Mouse (Mus musculus) stomach, embryonic 14.5 days (tissue): Measurements from ENCODE around the gene Pip5kl1. TPM values are rescaled to one million over a fixed set of nuclear protein-coding genes. Genes with fewer than 3 reads are reported as not detected.

Source experiments
- ATAC-seq: fragments of 200-750 bp; cut with Nextera tagmentation; 2 replicates; pipeline ENCODE4 v1.8.0; 2017; ENCODE audit warnings: low read depth, moderate TSS enrichment; ENCODE audit not compliant: insufficient number of reproducible peaks, insufficient read depth, low FRiP score
- H3K27ac ChIP-seq: fragments of 300-500 bp; sonication (generic); 2 replicates; pipeline ENCODE4 v1.5.1; 2014; ENCODE audit warnings: mild to moderate bottlenecking, low read length, moderate library complexity, mixed read lengths
- H3K27me3 ChIP-seq: fragments of 300-500 bp; sonication (generic); 2 replicates; pipeline ENCODE4 v1.6.1; 2014; ENCODE audit warnings: low read length, control low read depth, mixed read lengths; ENCODE audit not compliant: control insufficient read depth, insufficient read depth
- H3K36me3 ChIP-seq: fragments of 300-500 bp; sonication (generic); 2 replicates; pipeline ENCODE4 v1.6.1; 2014; ENCODE audit warnings: mild to moderate bottlenecking, control low read depth, low read length, moderate library complexity, mixed read lengths; ENCODE audit not compliant: control insufficient read depth, insufficient read depth
- H3K4me1 ChIP-seq: fragments of 300-500 bp; sonication (generic); 2 replicates; pipeline ENCODE4 v1.6.1; 2014; ENCODE audit warnings: low read length, control low read depth, mixed read lengths; ENCODE audit not compliant: control insufficient read depth, insufficient read depth
- H3K4me2 ChIP-seq: fragments of 300-500 bp; sonication (generic); replicated peaks from 2 replicates; pipeline ENCODE4 v1.6.1; 2014; ENCODE audit warnings: low read depth, low read length, control low read depth
- H3K4me3 ChIP-seq: fragments of 300-500 bp; sonication (generic); 2 replicates; pipeline ENCODE4 v1.5.1; 2014; ENCODE audit warnings: low read depth, low read length, control low read depth
- H3K9ac ChIP-seq: fragments of 300-500 bp; sonication (generic); replicated peaks from 2 replicates; pipeline ENCODE4 v1.6.1; 2014; ENCODE audit warnings: low read depth, mild to moderate bottlenecking, control low read depth, low read length, moderate library complexity, mixed read lengths
- H3K9me3 ChIP-seq: fragments of 300-500 bp; sonication (generic); 2 replicates; pipeline ENCODE4 v1.6.1; 2016; ENCODE audit warnings: low read depth, low read length, control low read depth; ENCODE audit not compliant: control insufficient read depth
- WGBS: fragments of 180-500 bp; shearing (Covaris S2); extraction: QIAGEN DNeasy Blood & Tissue Kit; methylation state at CpG from one replicate; pipeline ENCODE4 v1.1.7; 2014; 5-methylcytosine and 5-hydroxymethylcytosine counted together
- polyA plus RNA-seq: library from polyadenylated mRNA; unstranded; fragments of >200 nt; fragmentation: Nextera tagmentation; extraction: Ambion mirVana; gene quantifications from 2 replicates; pipeline ENCODE4 v1.2.1, GENCODE M21; 2014

Pip5kl1 gene
- polyA plus RNA-seq, 1 experiment from 2014 or later = 1.4 TPM

- ATAC-seq = no peak
- Histone ChIP-seq H3K9me3 (no peaks in the 10 kb centered on the region), H3K27ac (no peak overlapping the region), H3K4me3 (no peak overlapping the region), H3K27me3 (no peaks in the 10 kb centered on the region), H3K36me3 (no peaks in the 10 kb centered on the region), H3K4me2 (no peak overlapping the region), H3K9ac (no peak overlapping the region), H3K4me1 (peaks cover 33% of the 10 kb centered on the region)
- WGBS = 85% methylated on average over 4 of the region's 4 CpGs
These were observed 32.5 kb upstream of the Pip5kl1 start for GRCm38 (mm10) chr2:32541986-32542573.

DNA sequence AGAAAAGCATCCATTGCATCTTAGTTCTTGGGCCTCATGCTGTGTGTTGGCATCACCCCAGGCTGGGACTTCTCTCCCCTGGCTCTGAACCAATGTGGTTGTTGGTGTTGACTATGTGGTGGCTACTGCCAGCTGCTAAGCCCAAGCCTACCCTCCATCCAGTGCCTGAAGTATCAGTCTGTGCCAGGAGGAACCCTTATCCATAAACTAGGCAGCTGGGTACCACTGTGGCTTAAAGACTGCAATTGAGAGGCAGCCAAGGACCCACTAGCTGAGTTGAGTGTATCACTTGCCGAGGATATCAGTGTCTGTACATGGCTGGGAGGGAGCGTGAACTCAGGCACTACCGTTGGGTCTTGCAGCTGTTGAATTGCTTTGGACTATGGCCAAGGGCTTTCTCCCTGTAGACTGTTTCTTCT is 31.6 kb upstream of the Pip5kl1 start:
- H3K9me3 ChIP-seq = no peaks in the 10 kb centered on the region
- WGBS = 71% methylated on average over 3 of the region's 3 CpGs
- no peaks in the 10 kb centered on the region for H3K27me3 ChIP-seq
- H3K27ac ChIP-seq = no peak overlapping the region
- no peak overlapping the region for H3K4me2 ChIP-seq
- H3K4me1 ChIP-seq = peaks cover 23% of the 10 kb centered on the region
- H3K4me3 ChIP-seq = no peak overlapping the region
- no peaks in the 10 kb centered on the region for H3K36me3 ChIP-seq
- ATAC-seq = no peak
- H3K9ac ChIP-seq = no peak overlapping the region

DNA sequence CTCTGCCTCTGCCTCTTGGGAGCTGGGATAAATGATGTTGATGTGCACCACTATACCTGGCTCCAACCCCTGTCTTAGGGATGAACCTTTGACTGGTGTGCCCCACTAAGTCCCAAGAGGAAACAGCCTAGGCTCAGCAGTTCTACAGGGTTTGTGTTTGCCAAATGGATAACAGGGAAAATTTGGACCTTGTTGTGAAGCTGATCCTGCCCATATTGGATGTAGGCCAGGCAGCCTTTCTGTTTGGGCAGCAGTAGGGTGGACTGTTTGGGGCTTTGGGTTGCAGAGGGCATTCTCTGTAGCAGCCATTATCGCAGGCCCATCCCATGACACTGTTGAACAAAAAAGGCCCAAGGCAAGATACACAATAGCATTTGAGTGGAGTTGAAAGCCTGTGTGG is 27.6 kb upstream of the Pip5kl1 start:
- Histone ChIP-seq H3K4me1 (peaks cover 10% of the 10 kb centered on the region), H3K27me3 (no peaks in the 10 kb centered on the region), H3K9ac (no peak overlapping the region)

DNA sequence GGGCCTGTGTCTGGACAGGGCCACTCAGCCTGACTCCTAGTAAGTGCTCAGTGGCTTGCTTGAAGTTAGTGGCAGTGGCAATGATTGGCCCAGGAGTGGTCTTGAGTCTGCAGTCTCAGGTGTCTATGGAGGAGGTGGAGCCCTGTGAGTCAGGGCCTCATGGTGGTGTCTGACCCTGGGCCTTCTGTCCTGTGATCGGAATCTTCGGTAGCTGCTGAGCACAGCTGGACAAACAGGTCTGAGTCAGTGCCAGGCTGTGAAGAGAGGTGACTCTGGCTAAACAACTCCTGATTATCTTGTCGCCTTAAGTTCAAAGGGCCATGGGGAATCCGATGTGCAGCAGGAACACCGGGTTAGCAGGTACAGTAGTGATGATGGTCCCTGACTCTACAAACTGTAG is 27.2 kb upstream of the Pip5kl1 start:
- no peak overlapping the region for H3K9ac ChIP-seq
- peaks cover 10% of the 10 kb centered on the region for H3K4me1 ChIP-seq
- ATAC-seq = no peak
- H3K4me2 ChIP-seq = no peak overlapping the region
- H3K27ac ChIP-seq = no peak overlapping the region
- no peaks in the 10 kb centered on the region for H3K36me3 ChIP-seq
- no peak overlapping the region for H3K4me3 ChIP-seq
- H3K9me3 ChIP-seq = no peaks in the 10 kb centered on the region
- no peaks in the 10 kb centered on the region for H3K27me3 ChIP-seq
- 82% methylated on average over 5 of the region's 5 CpGs for WGBS

More for the DNA sequence above, 27.6 kb upstream of the Pip5kl1 start:
- H3K27ac ChIP-seq = no peak overlapping the region
- no peaks in the 10 kb centered on the region for H3K9me3 ChIP-seq
- 84% methylated on average over 1 of the region's 1 CpGs for WGBS
- no peak for ATAC-seq
- H3K36me3 ChIP-seq = no peaks in the 10 kb centered on the region
- H3K4me3 ChIP-seq = no peak overlapping the region
- no peak overlapping the region for H3K4me2 ChIP-seq

- H3K9ac ChIP-seq = no peak overlapping the region
- WGBS = 84% methylated on average over 7 of the region's 7 CpGs
- H3K27ac ChIP-seq = no peak overlapping the region
- no peak overlapping the region for H3K4me3 ChIP-seq
- peaks cover 10% of the 10 kb centered on the region for H3K4me1 ChIP-seq
- no peak for ATAC-seq
- H3K27me3 ChIP-seq = no peaks in the 10 kb centered on the region
- H3K9me3 ChIP-seq = no peaks in the 10 kb centered on the region
- no peaks in the 10 kb centered on the region for H3K36me3 ChIP-seq
- no peak overlapping the region for H3K4me2 ChIP-seq
These were observed 26.4 kb upstream of the Pip5kl1 start for GRCm38 (mm10) chr2:32547964-32548739.

DNA sequence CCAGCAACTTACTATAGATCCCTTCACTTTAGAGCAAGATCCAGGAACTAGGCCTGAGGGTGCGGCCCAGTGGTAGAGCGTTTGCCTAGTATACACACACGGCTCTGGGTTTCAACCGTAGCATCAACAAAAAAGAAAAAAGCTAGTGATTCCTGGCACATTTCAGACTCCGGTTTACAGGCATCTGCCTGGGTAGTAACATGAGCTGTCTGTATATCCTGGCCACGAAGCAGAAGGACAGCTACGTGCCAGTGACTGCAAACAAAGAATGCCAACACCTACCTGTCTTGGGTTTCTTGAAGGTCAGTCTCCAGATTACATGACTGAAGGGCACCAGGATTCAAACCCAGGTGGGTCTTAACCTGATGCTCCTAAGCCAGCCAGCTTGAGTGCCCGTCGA is 25.4 kb upstream of the Pip5kl1 start:
- ATAC-seq = no peak
- H3K27me3 ChIP-seq = no peaks in the 10 kb centered on the region
- H3K27ac ChIP-seq = no peak overlapping the region

GRCm38 (mm10) chr2:32549764-32550163 is 24.8 kb upstream of the Pip5kl1 start:
- Histone ChIP-seq H3K27ac (no peak overlapping the region), H3K4me3 (no peak overlapping the region), H3K9me3 (no peaks in the 10 kb centered on the region), H3K4me2 (no peak overlapping the region), H3K36me3 (no peaks in the 10 kb centered on the region), H3K4me1 (peaks cover 10% of the 10 kb centered on the region), H3K9ac (no peak overlapping the region), H3K27me3 (no peaks in the 10 kb centered on the region)
- WGBS = 54% methylated on average over 6 of the region's 6 CpGs
- no peak for ATAC-seq

More for the DNA sequence above, 25.4 kb upstream of the Pip5kl1 start:
- H3K36me3 ChIP-seq = no peaks in the 10 kb centered on the region
- no peaks in the 10 kb centered on the region for H3K9me3 ChIP-seq
- H3K4me3 ChIP-seq = no peak overlapping the region
- H3K4me2 ChIP-seq = no peak overlapping the region
- H3K9ac ChIP-seq = no peak overlapping the region
- 76% methylated on average over 9 of the region's 9 CpGs for WGBS
- peaks cover 10% of the 10 kb centered on the region for H3K4me1 ChIP-seq

DNA sequence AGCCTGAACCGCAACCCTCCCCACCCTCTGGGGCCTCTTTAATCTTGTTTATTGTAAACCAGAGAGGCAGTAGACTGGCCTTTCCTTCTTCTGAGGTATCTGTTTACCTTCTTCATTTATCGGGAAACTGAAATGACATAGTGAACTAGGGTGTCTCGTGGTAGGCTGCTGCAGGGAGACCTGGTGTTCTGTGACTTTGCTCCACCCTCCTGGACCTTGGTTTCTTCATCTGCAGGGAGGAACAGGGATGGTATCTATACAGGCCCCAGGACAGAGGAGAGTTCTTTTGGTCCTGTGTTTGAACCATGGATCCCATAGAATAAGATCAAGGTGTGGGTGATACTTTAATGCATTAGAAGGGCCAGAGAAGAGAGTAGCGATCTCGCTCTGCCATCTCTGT is 23.4 kb upstream of the Pip5kl1 start:
- WGBS = 70% methylated on average over 5 of the region's 5 CpGs
- Histone ChIP-seq H3K4me1 (peaks cover 10% of the 10 kb centered on the region), H3K4me3 (no peak overlapping the region), H3K27me3 (no peaks in the 10 kb centered on the region), H3K9ac (no peak overlapping the region), H3K36me3 (no peaks in the 10 kb centered on the region), H3K27ac (no peak overlapping the region), H3K4me2 (no peak overlapping the region), H3K9me3 (no peaks in the 10 kb centered on the region)
- no peak for ATAC-seq
